9 mouse cellular contexts compared by ENCODE assay signal in the genomic region with DNA sequence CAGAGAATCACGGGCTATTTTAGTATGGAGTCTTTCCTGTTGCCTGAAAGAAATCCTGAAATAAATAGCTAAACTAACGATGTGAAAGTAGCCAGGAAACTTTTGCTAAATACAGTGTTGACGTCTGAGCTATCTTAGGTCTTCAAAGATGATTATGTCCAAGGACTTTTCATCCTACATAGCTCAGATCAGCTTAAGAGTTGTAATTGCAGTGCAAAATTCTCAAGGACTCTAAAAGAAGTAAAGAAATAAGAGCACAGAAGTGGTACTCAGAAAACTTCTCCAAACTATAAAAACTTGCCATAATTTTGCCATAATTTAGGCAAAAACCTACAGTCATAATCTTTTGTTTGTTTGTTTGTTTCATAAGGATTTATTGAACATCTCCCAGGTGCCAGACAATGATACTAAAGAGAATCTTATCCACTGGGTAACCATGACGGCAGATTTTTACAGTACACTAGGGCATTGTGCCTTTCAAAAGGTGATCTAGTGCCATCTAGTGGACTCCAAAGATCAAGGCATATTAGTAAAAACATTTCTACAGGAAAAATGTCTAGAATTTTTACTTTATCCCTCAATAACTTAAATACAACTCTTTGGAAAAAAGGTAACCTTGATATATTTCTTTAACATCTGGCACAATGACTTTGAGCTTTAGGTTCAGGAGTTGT. TPM values are rescaled to one million over a fixed set of nuclear protein-coding genes. Genes with fewer than 3 reads are reported as not detected.
A peak's percentile ranks its signal among the peaks of the same experiment; 100 is the strongest.
DNase-seq lines count a peak whose midpoint lies in the region; ATAC-seq and TF ChIP-seq lines count a peak whose summit lies in the region.
"Had no signal": no experiment of that assay in that cellular context is flagged by ENCODE, and none has a peak within 500 bp of the region (broad histone marks: within the 10 kb centered on the region; RNA-seq: fewer than 3 reads in every experiment).

No protein-coding gene starts in this region.

- H3K27me3 ChIP-seq in hindbrain, embryonic 13.5 days = no peaks in the 10 kb centered on the region

- H3K4me1 ChIP-seq in hindbrain, embryonic 13.5 days (replicated peaks) = no peaks in the 10 kb centered on the region

- no peaks in the 10 kb centered on the region for H3K9me3 ChIP-seq in hindbrain, embryonic 13.5 days

- no peak overlapping the region for H3K9ac ChIP-seq in hindbrain, embryonic 13.5 days

- peak; percentile 45 for TF ChIP-seq CTCF in gastrocnemius, adult 2 months (IDR thresholded peaks at IDR 0.05)

- no peak overlapping the region for H3K27ac ChIP-seq in gastrocnemius, adult 2 months
- H3K27ac ChIP-seq in hindbrain, embryonic 13.5 days = no peak overlapping the region

- 57% methylated on average over 4 of the region's 4 CpGs for WGBS in hindbrain, embryonic 13.5 days

- no peak for DNase-seq in gastrocnemius, adult 2 months
- no peak for DNase-seq in gastrocnemius, postnatal 10 days
- DNase-seq in right cerebral cortex, adult 18-20 months = peak; percentile 6
- DNase-seq in right cerebral cortex, postnatal 4 days = no peak
- peak; percentile 19 for DNase-seq in telencephalon, adult 2 months (ENCODE audit: low read depth, low spot score)
- no peak for DNase-seq in spleen, postnatal 14 days (ENCODE audit: low spot score in 2 of 2)
- DNase-seq in cerebellum, adult 11 months = no peak

- no peak overlapping the region for H3K4me3 ChIP-seq in gastrocnemius, adult 2 months
- no peak overlapping the region for H3K4me3 ChIP-seq in hindbrain, embryonic 13.5 days

- no peak overlapping the region for H3K4me2 ChIP-seq in hindbrain, embryonic 13.5 days

- peak; percentile 84; the same call in 1 of the 2 replicates for ATAC-seq in hindbrain, embryonic 13.5 days (ENCODE audit: low FRiP score)

- intact Hi-C loops in gastrocnemius, adult 2 months (cut with DNase I) = no loop called here

- no peaks in the 10 kb centered on the region for H3K36me3 ChIP-seq in hindbrain, embryonic 13.5 days

RNA-seq across cellular contexts. Expression of a gene that starts 41.3 kb away (rescaled TPM):
- total RNA-seq in gastrocnemius, adult 2 months (2021) = not detected
- not detected for total RNA-seq in gastrocnemius, postnatal 10 days (2021)
- 4.8 and 7.3 TPM in 2 replicates for polyA plus RNA-seq in hindbrain, embryonic 13.5 days (2015; fragmentation: Nextera tagmentation; extraction: Ambion mirVana)
- total RNA-seq: heart, postnatal 14 days had no signal

Comparison
In these comparisons a context has a peak if more than half of its experiments do, and no peak if none do; other contexts are left out.
1. DNase-seq: peak in right cerebral cortex, adult 18-20 months (single experiment) and telencephalon, adult 2 months (single experiment); none in gastrocnemius, adult 2 months (single experiment), gastrocnemius, postnatal 10 days (single experiment), right cerebral cortex, postnatal 4 days (single experiment), spleen, postnatal 14 days (0 of 2) and cerebellum, adult 11 months (single experiment).